Mouse (Mus musculus) midbrain, embryonic 16.5 days (tissue): Measurements from ENCODE around the gene Apobec3. TPM values are rescaled to one million over a fixed set of nuclear protein-coding genes. Genes with fewer than 3 reads are reported as not detected.

Experiments used
- ATAC-seq: fragments of 200-750 bp; cut with Nextera tagmentation; 2 replicates; pipeline ENCODE4 v1.8.0; 2017; ENCODE audit warnings: moderate TSS enrichment
- H3K27ac ChIP-seq: fragments of 300-500 bp; sonication (generic); 2 replicates; pipeline ENCODE4 v1.5.1; 2014; ENCODE audit warnings: mild to moderate bottlenecking, low read length, mixed read lengths
- H3K27me3 ChIP-seq: fragments of 300-500 bp; sonication (generic); 2 replicates; pipeline ENCODE4 v1.6.1; 2014; ENCODE audit warnings: low read depth, low read length, mixed read lengths; ENCODE audit not compliant: control insufficient read depth, insufficient read depth
- H3K36me3 ChIP-seq: fragments of 300-500 bp; sonication (generic); 2 replicates; pipeline ENCODE4 v1.6.1; 2014; ENCODE audit warnings: mild to moderate bottlenecking, low read length, moderate library complexity, mixed read lengths; ENCODE audit not compliant: control insufficient read depth, insufficient read depth
- H3K4me1 ChIP-seq: fragments of 300-500 bp; sonication (generic); 2 replicates; pipeline ENCODE4 v1.6.1; 2014; ENCODE audit warnings: mild to moderate bottlenecking, low read length, mixed read lengths; ENCODE audit not compliant: control insufficient read depth, insufficient read depth
- H3K4me2 ChIP-seq: fragments of 300-500 bp; sonication (generic); 2 replicates; pipeline ENCODE4 v1.6.1; 2014; ENCODE audit warnings: mild to moderate bottlenecking, low read length, mixed read lengths
- H3K4me3 ChIP-seq: fragments of 300-500 bp; sonication (generic); 2 replicates; pipeline ENCODE4 v1.5.1; 2014; ENCODE audit warnings: low read depth, mild to moderate bottlenecking, low read length, moderate library complexity, mixed read lengths
- H3K9ac ChIP-seq: fragments of 300-500 bp; sonication (generic); 2 replicates; pipeline ENCODE4 v1.6.1; 2014; ENCODE audit warnings: low read depth, low read length, mixed read lengths
- H3K9me3 ChIP-seq: fragments of 300-500 bp; sonication (generic); replicated peaks from 2 replicates; pipeline ENCODE4 v1.6.1; 2014; ENCODE audit warnings: mild to moderate bottlenecking, low read length, mixed read lengths; ENCODE audit not compliant: control insufficient read depth, poor library complexity, severe bottlenecking
- WGBS: fragments of 180-500 bp; shearing (Covaris S2); extraction: QIAGEN DNeasy Blood & Tissue Kit; methylation state at CpG from one replicate; pipeline ENCODE4 v1.1.7; 2014; 5-methylcytosine and 5-hydroxymethylcytosine counted together
- polyA plus RNA-seq: library from polyadenylated mRNA; unstranded; fragments of >200 nt; fragmentation: Nextera tagmentation; extraction: Ambion mirVana; gene quantifications from 2 replicates; pipeline ENCODE4 v1.2.1, GENCODE M21; 2015

Apobec3 gene
- polyA plus RNA-seq, 1 experiment from 2014 or later, result 3.8 TPM

DNA sequence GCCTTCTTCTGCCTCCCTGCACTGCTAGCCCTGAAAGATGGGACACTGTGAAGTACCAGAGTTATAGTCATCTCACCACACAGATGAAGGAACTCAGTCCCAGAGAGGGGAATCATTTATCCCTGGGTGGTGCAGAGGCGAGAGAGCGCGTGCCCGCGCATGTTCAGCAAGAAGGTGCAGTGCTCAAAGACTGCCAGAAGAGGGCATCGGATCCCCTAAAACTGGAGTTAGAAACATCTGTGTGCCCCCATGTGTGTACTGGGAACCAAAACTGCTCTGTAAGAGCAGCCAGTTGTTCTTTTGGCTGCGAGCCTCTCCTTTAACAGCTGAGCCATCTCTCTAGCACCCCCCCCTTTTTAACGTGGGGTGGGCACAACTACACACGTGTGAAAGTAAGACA, 55.3 kb downstream of the Apobec3 start:
- Histone ChIP-seq H3K9me3 (no peaks in the 10 kb centered on the region), H3K36me3 (no peaks in the 10 kb centered on the region), H3K9ac (no peak overlapping the region), H3K27ac (no peak overlapping the region), H3K27me3 (no peaks in the 10 kb centered on the region), H3K4me2 (no peak overlapping the region), H3K4me3 (no peak overlapping the region), H3K4me1 (peaks cover 20% of the 10 kb centered on the region)
- no peak for ATAC-seq
- WGBS, result 61% methylated on average over 9 of the region's 9 CpGs

DNA sequence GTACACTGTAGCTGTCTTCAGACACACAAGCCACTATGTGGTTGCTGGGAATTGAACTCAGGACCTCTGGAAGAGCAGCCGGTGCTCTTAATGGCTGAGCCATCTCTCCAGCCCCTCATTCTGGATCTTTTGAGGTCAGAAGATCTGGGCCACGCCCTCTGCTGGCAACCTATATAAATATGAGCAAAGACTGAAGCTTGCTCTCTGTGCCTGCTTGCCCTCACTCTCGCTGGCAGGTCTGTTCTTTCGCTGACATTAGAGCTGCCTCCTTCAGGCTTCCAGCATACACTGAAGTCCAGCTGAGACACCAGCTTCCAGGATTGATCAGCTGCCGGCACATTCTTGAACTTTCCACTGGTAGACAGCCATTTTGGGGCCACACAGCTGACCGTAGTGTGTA, 56.2 kb downstream of the Apobec3 start:
- WGBS, result 72% methylated on average over 6 of the region's 6 CpGs
- H3K27me3 ChIP-seq, result no peaks in the 10 kb centered on the region
- H3K36me3 ChIP-seq, result no peaks in the 10 kb centered on the region
- no peak overlapping the region for H3K27ac ChIP-seq
- ATAC-seq, result no peak
- no peak overlapping the region for H3K4me3 ChIP-seq
- H3K4me1 ChIP-seq, result peaks cover 20% of the 10 kb centered on the region
- H3K9me3 ChIP-seq, result no peaks in the 10 kb centered on the region
- H3K9ac ChIP-seq, result no peak overlapping the region
- no peak overlapping the region for H3K4me2 ChIP-seq

DNA sequence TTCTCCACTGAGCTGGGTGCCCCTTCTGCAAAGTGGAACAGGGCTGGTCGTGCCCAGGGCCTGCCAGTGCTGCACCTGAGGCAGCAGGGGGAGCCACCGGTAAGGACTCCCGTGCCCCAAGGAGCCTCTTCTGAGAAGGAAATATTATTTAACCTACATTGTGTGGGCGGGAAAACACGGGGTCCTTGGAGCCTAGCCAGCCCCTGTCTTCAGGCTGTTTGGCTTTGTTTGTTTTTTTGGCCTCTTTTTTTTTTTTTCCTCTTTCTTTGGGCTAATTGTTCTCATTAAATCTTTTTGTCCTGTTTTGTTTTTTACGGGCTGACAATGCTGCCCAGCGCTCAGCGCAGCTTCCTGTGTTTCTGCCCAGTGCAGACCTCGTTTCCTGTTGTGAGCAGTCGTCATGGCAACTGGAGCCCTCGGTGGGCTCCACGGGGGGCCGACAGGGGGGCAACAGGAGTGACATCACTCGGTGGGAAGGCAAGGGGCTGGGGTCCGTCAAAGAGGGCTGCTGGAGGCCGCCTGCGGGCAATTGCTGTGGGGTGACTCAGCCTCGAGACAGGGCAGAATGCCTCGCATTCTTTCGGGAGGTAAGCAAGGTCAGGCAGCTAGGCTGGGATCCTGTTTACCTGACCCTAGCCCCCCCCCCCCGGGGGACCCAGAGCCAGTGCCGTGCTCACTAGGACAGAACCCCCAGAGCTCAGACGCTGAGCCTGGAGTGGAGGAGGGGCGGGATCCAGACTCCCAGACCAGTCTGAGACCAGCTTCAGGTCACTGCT, 59.0 kb downstream of the Apobec3 start:
- Histone ChIP-seq H3K36me3 (no peaks in the 10 kb centered on the region), H3K4me1 (peaks cover 20% of the 10 kb centered on the region), H3K27ac (peak overlapping the region; percentile 74), H3K9me3 (no peaks in the 10 kb centered on the region), H3K4me3 (peak overlapping the region; percentile 40), H3K9ac (peak overlapping the region; percentile 68), H3K4me2 (peak overlapping the region; percentile 82), H3K27me3 (no peaks in the 10 kb centered on the region)
- peak; percentile 78 for ATAC-seq
- WGBS, result 2% methylated on average over 24 of the region's 24 CpGs

DNA sequence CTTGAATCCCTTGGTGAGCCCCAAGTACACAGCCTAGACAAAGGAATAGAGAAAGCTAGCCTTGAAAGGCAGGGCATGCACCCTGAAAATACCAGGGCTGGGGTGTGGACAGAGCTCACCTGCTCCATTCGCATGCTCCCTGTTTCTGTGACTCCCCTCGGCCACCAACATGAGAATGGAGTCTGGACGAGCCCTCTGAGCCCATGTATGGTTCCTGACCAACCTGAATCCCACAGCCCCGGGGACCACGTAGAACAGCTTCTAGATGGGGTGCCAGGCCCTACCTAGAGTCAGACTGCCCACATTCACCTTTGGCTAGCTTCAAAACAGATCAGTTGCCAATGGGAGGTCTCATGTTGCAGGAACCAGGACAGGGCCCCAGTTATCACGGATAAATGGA, 59.8 kb downstream of the Apobec3 start:
- Histone ChIP-seq H3K27ac (peak overlapping the region; percentile 74; the same call in 1 of the 2 replicates), H3K27me3 (no peaks in the 10 kb centered on the region), H3K9me3 (no peaks in the 10 kb centered on the region), H3K36me3 (no peaks in the 10 kb centered on the region), H3K4me2 (peak overlapping the region; percentile 82), H3K4me1 (peaks cover 20% of the 10 kb centered on the region), H3K4me3 (no peak overlapping the region; the same call in 1 of the 2 replicates), H3K9ac (peak overlapping the region; percentile 68; the same call in 1 of the 2 replicates)
- ATAC-seq, result no peak
- 65% methylated on average over 6 of the region's 6 CpGs for WGBS

DNA sequence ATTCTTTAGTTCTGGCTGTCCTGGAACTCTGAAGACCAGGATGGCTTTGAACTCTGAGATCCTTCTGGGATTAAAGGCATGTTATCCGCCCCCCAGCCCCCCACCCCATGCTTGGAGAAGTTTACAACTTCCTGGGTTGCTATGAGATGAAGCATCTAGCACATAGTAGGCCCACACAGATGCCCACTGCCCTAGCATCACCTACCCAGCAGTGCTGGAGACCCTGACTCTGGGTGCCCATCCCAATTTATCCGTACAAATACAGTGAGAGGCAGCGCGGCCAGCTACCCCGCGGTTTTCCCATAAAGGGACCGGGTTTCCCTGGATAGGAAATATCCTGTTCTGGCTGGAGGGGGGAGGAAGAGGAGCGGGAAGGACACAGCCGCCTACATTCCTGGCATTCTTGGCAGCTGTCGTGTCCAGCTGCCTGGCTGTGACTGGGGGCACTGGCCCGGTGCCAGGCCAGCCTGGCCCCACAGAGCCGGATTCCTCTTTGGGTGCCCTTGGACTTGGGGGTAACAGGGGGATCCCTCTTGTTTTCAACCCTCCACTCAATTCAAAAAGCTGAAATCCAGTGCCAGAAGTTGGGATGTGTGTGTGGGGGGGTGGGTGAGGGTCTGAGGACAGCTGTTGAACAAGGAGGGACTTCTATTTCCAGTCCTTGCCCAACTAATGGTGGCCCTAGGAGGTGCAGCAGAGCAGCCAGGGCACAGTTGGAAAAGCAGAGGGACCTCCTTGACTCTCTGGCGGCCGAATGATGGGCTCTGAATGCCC, 60.5 kb downstream of the Apobec3 start:
- H3K4me2 ChIP-seq, result no peak overlapping the region
- ATAC-seq, result no peak
- no peaks in the 10 kb centered on the region for H3K9me3 ChIP-seq
- no peak overlapping the region for H3K4me3 ChIP-seq
- no peaks in the 10 kb centered on the region for H3K36me3 ChIP-seq
- no peak overlapping the region for H3K27ac ChIP-seq
- no peaks in the 10 kb centered on the region for H3K27me3 ChIP-seq
- 51% methylated on average over 14 of the region's 14 CpGs for WGBS
- H3K9ac ChIP-seq, result no peak overlapping the region
- peaks cover 20% of the 10 kb centered on the region for H3K4me1 ChIP-seq

DNA sequence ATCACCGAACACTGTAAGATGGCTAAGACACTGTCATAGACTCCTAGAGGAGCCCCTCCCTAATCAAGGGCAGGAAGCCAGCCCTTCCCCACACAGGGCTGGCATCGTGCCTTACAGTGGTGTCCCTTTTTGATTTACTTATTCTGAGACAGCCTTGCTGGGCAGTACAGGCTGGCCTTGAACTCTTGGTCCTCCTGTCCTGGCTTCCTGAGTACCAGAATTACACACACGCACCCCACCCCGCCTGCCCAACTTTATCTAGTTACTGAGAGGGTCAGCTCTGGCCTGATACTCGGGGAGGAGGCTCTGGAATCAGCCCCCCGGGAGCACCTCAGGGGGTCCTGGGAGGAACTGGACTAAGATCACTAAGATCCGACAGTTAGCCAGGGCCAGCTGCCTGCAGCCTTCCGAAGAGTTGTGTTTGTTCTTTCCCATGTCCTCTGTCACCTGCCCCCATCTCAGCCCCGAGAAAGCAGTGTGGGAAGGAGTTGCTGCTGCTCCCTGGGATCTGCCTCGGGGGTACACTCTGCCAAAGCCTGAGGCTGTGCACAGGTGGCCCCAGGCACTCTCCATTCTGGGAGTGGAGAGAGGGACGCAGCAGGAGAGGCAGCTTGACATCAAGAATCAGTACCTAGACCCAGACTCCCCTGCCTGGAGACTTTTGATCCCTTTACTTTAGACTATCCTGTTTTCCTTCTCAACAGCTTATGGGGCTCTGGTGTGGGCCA, 61.2 kb downstream of the Apobec3 start:
- H3K36me3 ChIP-seq, result no peaks in the 10 kb centered on the region
- H3K4me1 ChIP-seq, result peaks cover 20% of the 10 kb centered on the region
- no peaks in the 10 kb centered on the region for H3K9me3 ChIP-seq
- 48% methylated on average over 11 of the region's 11 CpGs for WGBS
- no peak overlapping the region for H3K4me2 ChIP-seq
- H3K27me3 ChIP-seq, result no peaks in the 10 kb centered on the region
- no peak for ATAC-seq
- no peak overlapping the region for H3K4me3 ChIP-seq
- no peak overlapping the region for H3K9ac ChIP-seq
- no peak overlapping the region for H3K27ac ChIP-seq

DNA sequence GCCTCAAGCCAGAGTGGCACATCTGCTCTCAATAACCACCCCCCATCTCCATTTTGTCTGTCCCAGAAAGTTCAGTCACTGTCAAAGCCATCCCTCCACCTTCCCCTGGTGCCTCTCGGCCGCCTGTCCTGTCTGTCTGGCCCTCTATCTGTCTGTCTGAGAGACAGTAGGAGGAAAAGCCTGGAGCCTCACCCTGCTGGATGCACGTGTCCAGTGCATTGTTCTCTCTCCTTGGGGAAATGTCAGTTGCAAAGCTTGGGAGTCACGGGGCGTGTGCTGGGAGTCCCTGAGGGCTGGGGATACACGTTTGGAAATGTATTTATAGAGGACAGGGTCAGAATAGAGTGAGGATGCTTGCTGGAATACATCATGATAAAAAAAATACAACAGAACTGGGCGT, 62.0 kb downstream of the Apobec3 start:
- WGBS, result 65% methylated on average over 7 of the region's 7 CpGs
- H3K9me3 ChIP-seq, result no peaks in the 10 kb centered on the region
- H3K4me1 ChIP-seq, result peaks cover 20% of the 10 kb centered on the region
- H3K9ac ChIP-seq, result no peak overlapping the region
- no peaks in the 10 kb centered on the region for H3K27me3 ChIP-seq
- H3K4me3 ChIP-seq, result no peak overlapping the region
- no peaks in the 10 kb centered on the region for H3K36me3 ChIP-seq
- no peak overlapping the region for H3K4me2 ChIP-seq
- H3K27ac ChIP-seq, result no peak overlapping the region
- no peak for ATAC-seq

DNA sequence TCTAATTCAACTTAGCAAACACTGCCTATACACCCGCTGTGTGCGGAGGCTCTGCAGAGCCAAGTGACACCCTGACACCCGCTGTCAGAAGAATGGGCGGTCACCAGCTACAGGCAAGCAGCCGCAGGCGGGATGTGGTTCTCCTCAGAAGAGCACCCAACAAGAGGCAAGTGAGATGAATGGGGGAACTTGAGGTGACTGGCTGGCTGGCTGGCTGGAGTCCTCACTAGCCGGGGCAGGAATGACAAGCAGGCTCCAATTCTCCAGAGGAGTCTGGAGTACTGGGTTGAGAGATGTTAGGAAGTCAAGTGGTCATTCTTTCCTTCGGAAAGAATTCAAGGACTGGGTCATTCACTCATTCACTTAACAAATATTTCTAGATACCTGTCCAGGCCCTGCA, 65.1 kb downstream of the Apobec3 start:
- Histone ChIP-seq H3K27ac (no peak overlapping the region), H3K27me3 (no peaks in the 10 kb centered on the region), H3K36me3 (no peaks in the 10 kb centered on the region), H3K4me3 (no peak overlapping the region), H3K9ac (no peak overlapping the region), H3K9me3 (no peaks in the 10 kb centered on the region), H3K4me1 (no peaks in the 10 kb centered on the region), H3K4me2 (no peak overlapping the region)
- 88% methylated on average over 8 of the region's 8 CpGs for WGBS
- ATAC-seq, result no peak
